Mouse (Mus musculus) myocyte (in vitro differentiated cells): ENCODE data around the gene Lrrc4c.

Experiments
- CEBPB ChIP-seq: IDR thresholded peaks from 2 replicates; pipeline ENCODE4 v1.6.1; 2011; ENCODE audit warnings: mild to moderate bottlenecking, moderate library complexity; ENCODE audit not compliant: poor library complexity, insufficient read depth, severe bottlenecking
- E2F4 ChIP-seq: IDR thresholded peaks from one replicate; pipeline ENCODE4 v1.6.1; 2011; ENCODE audit warnings: mild to moderate bottlenecking, control low read depth, moderate library complexity; ENCODE audit not compliant: insufficient read depth
- MAX ChIP-seq: IDR thresholded peaks from one replicate; pipeline ENCODE4 v1.6.1; 2011; ENCODE audit warnings: low read depth, mild to moderate bottlenecking, control low read depth
- MYOD1 ChIP-seq, 3 experiments: IDR thresholded peaks; one replicate each; pipeline ENCODE4 v1.6.1; 2011; ENCODE audit warnings: control low read depth in 2 of 3, low read depth in 2 of 3, mild to moderate bottlenecking in 2 of 3, moderate library complexity in 1 of 3; ENCODE audit not compliant: insufficient read length in 2 of 3, control insufficient read depth in 1 of 3
- MYOG ChIP-seq, 3 experiments: IDR thresholded peaks; one replicate each; pipeline ENCODE4 v1.6.1; 2011; ENCODE audit warnings: control low read depth in 2 of 3, low read depth in 2 of 3, mild to moderate bottlenecking in 2 of 3; ENCODE audit not compliant: insufficient read length in 2 of 3, control insufficient read depth in 1 of 3, insufficient read depth in 1 of 3
- POLR2A ChIP-seq: IDR thresholded peaks from one replicate; pipeline ENCODE4 v1.6.1; 2011; ENCODE audit warnings: low read depth, mild to moderate bottlenecking, control low read depth, moderate library complexity; ENCODE audit not compliant: insufficient read length
- POLR2AphosphoS2 ChIP-seq: IDR thresholded peaks from one replicate; pipeline ENCODE4 v1.6.1; 2011; ENCODE audit warnings: low read depth, control low read depth; ENCODE audit not compliant: insufficient read length
- SRF ChIP-seq: IDR thresholded peaks from one replicate; pipeline ENCODE4 v1.6.1; 2011; ENCODE audit warnings: low read depth; ENCODE audit not compliant: control insufficient read depth, insufficient read length
- TCF12 ChIP-seq: IDR thresholded peaks from one replicate; pipeline ENCODE4 v1.6.1; 2011; ENCODE audit warnings: mild to moderate bottlenecking, control low read depth; ENCODE audit not compliant: poor library complexity, insufficient read depth, severe bottlenecking
- USF1 ChIP-seq: IDR thresholded peaks from one replicate; pipeline ENCODE4 v1.6.1; 2011; ENCODE audit warnings: low read depth, mild to moderate bottlenecking, control low read depth, moderate library complexity

GRCm38 (mm10) chr2:97103398-97104162, 785.6 kb downstream of the Lrrc4c start:
- TF ChIP-seq POLR2A (no peak), TCF12 (no peak), CEBPB (no peak), MYOG (IDR thresholded peaks at IDR 0.05; ENCODE audit: control insufficient read depth in 1 of 3, insufficient read depth in 1 of 3, insufficient read length in 2 of 3, low read depth in 2 of 3) (no peak), MYOD1 (IDR thresholded peaks at IDR 0.05; ENCODE audit: control insufficient read depth in 1 of 3, insufficient read length in 2 of 3, low read depth in 2 of 3) (no peak), SRF (no peak), E2F4 (no peak), USF1 (no peak), MAX (no peak), POLR2AphosphoS2 (no peak)
